Mouse (Mus musculus): ENCODE results near the gene Psmc4. TPM values are rescaled to one million over a fixed set of nuclear protein-coding genes. Genes with fewer than 3 reads are reported as not detected.

The Psmc4 gene
- total RNA-seq, 2 experiments from 2014 or later, result 126 to 128 TPM

Other genes with a start within 250 kb of the Psmc4 start
- gene Zfp626, start 242.9 kb downstream of the Psmc4 start, total RNA-seq (2021), result 1 to 10 TPM; 8.0 to 9.8 TPM
- 1 to 10 TPM; 5.1 to 5.6 TPM for gene Zfp59, start 211.5 kb downstream of the Psmc4 start, total RNA-seq (2021)
- gene Zfp607a, start 192.6 kb downstream of the Psmc4 start, total RNA-seq (2021), result 1 to 10 TPM in 1 of 2 experiments, under 1 TPM in 1; 0.96 to 1.3 TPM
- gene Zfp974, start 120.6 kb downstream of the Psmc4 start, total RNA-seq (2021), result 10 to 100 TPM; 15.0 to 17.5 TPM
- gene Zfp780b, start 70.9 kb downstream of the Psmc4 start, total RNA-seq (2021), result 10 to 100 TPM; 21.4 to 22.0 TPM
- 1 to 10 TPM; 7.1 to 7.5 TPM for gene Zfp850, start 36.0 kb downstream of the Psmc4 start, total RNA-seq (2021)
- under 1 TPM; 0.30 to 0.58 TPM for gene Fcgbp, start 21.1 kb upstream of the Psmc4 start, total RNA-seq (2021)
- gene 9530053A07Rik, start 79.4 kb upstream of the Psmc4 start, total RNA-seq (2021), result under 1 TPM in 1 of 2 experiments, not detected in 1; 0.09 TPM
- gene Fbl, start 119.6 kb upstream of the Psmc4 start, total RNA-seq (2021), result 10 to 100 TPM; 47.8 to 60.2 TPM
- gene Dyrk1b, start 129.4 kb upstream of the Psmc4 start, total RNA-seq (2021), result 10 to 100 TPM; 39.6 to 40.6 TPM
- gene Eid2, start 217.8 kb upstream of the Psmc4 start, total RNA-seq (2021), result 10 to 100 TPM; 62.3 to 65.2 TPM
- 10 to 100 TPM; 30.2 to 30.8 TPM for gene Eid2b, start 227.6 kb upstream of the Psmc4 start, total RNA-seq (2021)
- gene Selenov, start 241.1 kb upstream of the Psmc4 start, total RNA-seq (2021), result under 1 TPM in 1 of 2 experiments, not detected in 1; 0.44 TPM

Data from left cerebral cortex, adult 18-20 months (tissue).